8 mouse cellular contexts compared by ENCODE assay signal in genomic region chr5:21658623-21659395, GRCm38 (mm10). TPM values are rescaled to one million over a fixed set of nuclear protein-coding genes. Genes with fewer than 3 reads are reported as not detected.
DNase-seq lines count a peak whose midpoint lies in the region; ATAC-seq and TF ChIP-seq lines count a peak whose summit lies in the region.

No protein-coding gene starts in this region.

- peak; percentile 57; the same call in 1 of the 2 replicates for ATAC-seq in erythroid progenitor cell, adult 5-6 weeks (replicated peaks; ENCODE audit: low FRiP score, poor library complexity, severe bottlenecking)
- ATAC-seq in heart, embryonic 13.5 days (ENCODE audit: extremely low read depth, insufficient number of reproducible peaks, low FRiP score, low TSS enrichment): no peak
- ATAC-seq in kidney, postnatal 0 days (replicated peaks; ENCODE audit: low FRiP score, low read depth): peak; percentile 84
- peak; percentile 47 for ATAC-seq in liver, embryonic 12.5 days
- ATAC-seq in stomach, embryonic 14.5 days (ENCODE audit: insufficient number of reproducible peaks, insufficient read depth, low FRiP score, low read depth): peak; percentile 75

- H3K9ac ChIP-seq in heart, embryonic 13.5 days: 0 out of 2 replicates have a peak overlapping the region, but pooled peaks have one; percentile 47
- H3K9ac ChIP-seq in kidney, postnatal 0 days (ENCODE audit: low read depth, low read length): no peak overlapping the region
- no peak overlapping the region for H3K9ac ChIP-seq in liver, embryonic 12.5 days
- no peak overlapping the region for H3K9ac ChIP-seq in stomach, embryonic 14.5 days (replicated peaks; ENCODE audit: low read depth, low read length)

- peaks cover 78% of the 10 kb centered on the region for H3K36me3 ChIP-seq in heart, embryonic 13.5 days
- H3K36me3 ChIP-seq in kidney, postnatal 0 days (ENCODE audit: insufficient read depth, low read length): peaks cover 26% of the 10 kb centered on the region; the same call in 1 of the 2 replicates
- peaks cover 47% of the 10 kb centered on the region for H3K36me3 ChIP-seq in liver, embryonic 12.5 days
- peaks cover 14% of the 10 kb centered on the region; the same call in 1 of the 2 replicates for H3K36me3 ChIP-seq in stomach, embryonic 14.5 days (ENCODE audit: control insufficient read depth, insufficient read depth, low read length)

- no peaks in the 10 kb centered on the region for H3K4me1 ChIP-seq in bone marrow, adult 2 months (ENCODE audit: control insufficient read depth, insufficient read depth, low read length)
- peaks cover 8% of the 10 kb centered on the region for H3K4me1 ChIP-seq in heart, embryonic 13.5 days
- peaks cover 4% of the 10 kb centered on the region; the same call in 1 of the 2 replicates for H3K4me1 ChIP-seq in kidney, postnatal 0 days (replicated peaks; ENCODE audit: insufficient read depth, low read length)
- H3K4me1 ChIP-seq in liver, embryonic 12.5 days: no peaks in the 10 kb centered on the region
- H3K4me1 ChIP-seq in stomach, embryonic 14.5 days (ENCODE audit: control insufficient read depth, insufficient read depth, low read length): 0 out of 2 replicates have a peak, but pooled peaks cover 3% of the 10 kb centered on the region

- no peaks in the 10 kb centered on the region for H3K9me3 ChIP-seq in heart, embryonic 13.5 days
- H3K9me3 ChIP-seq in kidney, postnatal 0 days (replicated peaks; ENCODE audit: low read length): no peaks in the 10 kb centered on the region
- H3K9me3 ChIP-seq in liver, embryonic 12.5 days (replicated peaks): no peaks in the 10 kb centered on the region
- H3K9me3 ChIP-seq in stomach, embryonic 14.5 days (ENCODE audit: control insufficient read depth, low read depth, low read length): no peaks in the 10 kb centered on the region

- no peak overlapping the region for H3K4me2 ChIP-seq in heart, embryonic 13.5 days
- H3K4me2 ChIP-seq in kidney, postnatal 0 days (ENCODE audit: low read length): no peak overlapping the region
- H3K4me2 ChIP-seq in liver, embryonic 12.5 days: no peak overlapping the region
- no peak overlapping the region for H3K4me2 ChIP-seq in stomach, embryonic 14.5 days (replicated peaks; ENCODE audit: low read depth, low read length)

- H3K4me3 ChIP-seq in bone marrow, adult 2 months (replicated peaks; ENCODE audit: control insufficient read depth, low read depth, low read length): no peak overlapping the region
- no peak overlapping the region for H3K4me3 ChIP-seq in heart, embryonic 13.5 days
- H3K4me3 ChIP-seq in kidney, postnatal 0 days (replicated peaks; ENCODE audit: low read depth, low read length): no peak overlapping the region
- no peak overlapping the region for H3K4me3 ChIP-seq in liver, embryonic 12.5 days
- no peak overlapping the region for H3K4me3 ChIP-seq in stomach, embryonic 14.5 days (ENCODE audit: low read depth, low read length)

- no peak overlapping the region for H3K27ac ChIP-seq in bone marrow, adult 2 months (ENCODE audit: control insufficient read depth, insufficient read depth, low read depth, low read length, poor library complexity)
- no peak overlapping the region for H3K27ac ChIP-seq in heart, embryonic 13.5 days (replicated peaks)
- 0 out of 2 replicates have a peak overlapping the region, but pooled peaks have one; percentile 47 for H3K27ac ChIP-seq in kidney, postnatal 0 days
- H3K27ac ChIP-seq in liver, embryonic 12.5 days: no peak overlapping the region
- H3K27ac ChIP-seq in stomach, embryonic 14.5 days (ENCODE audit: low read length): no peak overlapping the region

- TF ChIP-seq CTCF in bone marrow, adult 2 months (IDR thresholded peaks at IDR 0.05; ENCODE audit: control insufficient read depth, insufficient read depth, low read length): peak; percentile 76
- peak; percentile 97 for TF ChIP-seq CTCF in kidney, postnatal 0 days (IDR thresholded peaks at IDR 0.05; ENCODE audit: low read depth)

- no peak for TF ChIP-seq POLR2A in bone marrow, adult 2 months (IDR thresholded peaks at IDR 0.05; ENCODE audit: borderline replicate concordance, control insufficient read depth, low read depth, low read length)

- peak; percentile 70 for DNase-seq in A20 (ENCODE audit: low read depth, low spot score)
- DNase-seq in kidney, postnatal 0 days (ENCODE audit: low spot score): peak; percentile 96
- peak; percentile 64 for DNase-seq in neural tube, embryonic 10.5 days (ENCODE audit: extremely low spot score, low spot score)

- no peaks in the 10 kb centered on the region for H3K27me3 ChIP-seq in heart, embryonic 13.5 days (replicated peaks)
- no peaks in the 10 kb centered on the region for H3K27me3 ChIP-seq in kidney, postnatal 0 days (ENCODE audit: insufficient read depth, low read length)
- no peaks in the 10 kb centered on the region for H3K27me3 ChIP-seq in liver, embryonic 12.5 days (replicated peaks)
- H3K27me3 ChIP-seq in stomach, embryonic 14.5 days (ENCODE audit: control insufficient read depth, insufficient read depth, low read length): no peaks in the 10 kb centered on the region

- WGBS in bone marrow, adult 2 months: 42% methylated on average over 11 of the region's 11 CpGs
- WGBS in heart, embryonic 13.5 days: 47% methylated on average over 11 of the region's 11 CpGs
- 40% methylated on average over 11 of the region's 11 CpGs for WGBS in kidney, postnatal 0 days
- 41% methylated on average over 11 of the region's 11 CpGs for WGBS in liver, embryonic 12.5 days (ENCODE audit: insufficient replicate concordance)
- 46% methylated on average over 11 of the region's 11 CpGs for WGBS in stomach, embryonic 14.5 days

RNA-seq across cellular contexts. Expression of gene Armc10, which starts 13.2 kb away (rescaled TPM):
- polyA plus RNA-seq in bone marrow, adult 2 months (2011; ENCODE audit: insufficient read depth, insufficient read length, low replicate concordance, missing spikeins): 10.2 and 12.9 TPM in 2 replicates
- 4.6 and 6.8 TPM in 2 replicates for total RNA-seq in erythroid progenitor cell, adult 5-6 weeks (2015; ENCODE audit: low replicate concordance)
- total RNA-seq in erythroid progenitor cell, adult 5-6 weeks (2017; ENCODE audit: low replicate concordance): 4.5 and 5.9 TPM in 2 replicates
- polyA plus RNA-seq in heart, embryonic 13.5 days (2015; fragmentation: Nextera tagmentation; extraction: Ambion mirVana): 20.4 and 21.9 TPM in 2 replicates
- 43.7 and 44.2 TPM in 2 replicates for polyA plus RNA-seq in kidney, postnatal 0 days (2015; fragmentation: Nextera tagmentation; extraction: Ambion mirVana)
- 10.6 and 11.8 TPM in 2 replicates for polyA plus RNA-seq in liver, embryonic 12.5 days (2016; fragmentation: Nextera tagmentation; extraction: Ambion mirVana)
- polyA plus RNA-seq in stomach, embryonic 14.5 days (2014; fragmentation: Nextera tagmentation; extraction: Ambion mirVana): 57.5 and 59.2 TPM in 2 replicates

RNA-seq across cellular contexts. Expression of gene Fbxl13, which starts 13.4 kb away (rescaled TPM):
- polyA plus RNA-seq in bone marrow, adult 2 months (2011; ENCODE audit: insufficient read depth, insufficient read length, low replicate concordance, missing spikeins): not detected in 2 replicates
- total RNA-seq in erythroid progenitor cell, adult 5-6 weeks (2015; ENCODE audit: low replicate concordance): not detected in 2 replicates
- total RNA-seq in erythroid progenitor cell, adult 5-6 weeks (2017; ENCODE audit: low replicate concordance): not detected in 2 replicates
- polyA plus RNA-seq in heart, embryonic 13.5 days (2015; fragmentation: Nextera tagmentation; extraction: Ambion mirVana): 0.07 and 0.13 TPM in 2 replicates
- polyA plus RNA-seq in kidney, postnatal 0 days (2015; fragmentation: Nextera tagmentation; extraction: Ambion mirVana): 0.32 and 0.46 TPM in 2 replicates
- polyA plus RNA-seq in liver, embryonic 12.5 days (2016; fragmentation: Nextera tagmentation; extraction: Ambion mirVana): 0.06 and 0.23 TPM in 2 replicates
- polyA plus RNA-seq in stomach, embryonic 14.5 days (2014; fragmentation: Nextera tagmentation; extraction: Ambion mirVana): 0.29 TPM in 2 replicates

RNA-seq across cellular contexts. Expression of gene Napepld, which starts 42.4 kb away (rescaled TPM):
- not detected in 2 replicates for polyA plus RNA-seq in bone marrow, adult 2 months (2011; ENCODE audit: insufficient read depth, insufficient read length, low replicate concordance, missing spikeins)
- 1.4 and 1.7 TPM in 2 replicates for total RNA-seq in erythroid progenitor cell, adult 5-6 weeks (2015; ENCODE audit: low replicate concordance)
- total RNA-seq in erythroid progenitor cell, adult 5-6 weeks (2017; ENCODE audit: low replicate concordance): 1.4 TPM in 1 of 2 replicates, not detected in the other
- polyA plus RNA-seq in heart, embryonic 13.5 days (2015; fragmentation: Nextera tagmentation; extraction: Ambion mirVana): 4.2 and 4.7 TPM in 2 replicates
- polyA plus RNA-seq in kidney, postnatal 0 days (2015; fragmentation: Nextera tagmentation; extraction: Ambion mirVana): 5.4 and 5.6 TPM in 2 replicates
- polyA plus RNA-seq in liver, embryonic 12.5 days (2016; fragmentation: Nextera tagmentation; extraction: Ambion mirVana): 1.6 and 2.1 TPM in 2 replicates
- polyA plus RNA-seq in stomach, embryonic 14.5 days (2014; fragmentation: Nextera tagmentation; extraction: Ambion mirVana): 3.4 and 3.7 TPM in 2 replicates
